Mouse (Mus musculus) cerebellum, adult 9-11 months (tissue): ENCODE measurements around the gene Cmbl.
"Not testable (repeated sequence)": the region's sequence is repeated elsewhere in the genome, so short reads cannot be mapped to it uniquely, and the experiment has no call there.

Source experiments
- DNase-seq: peaks from one replicate; pipeline ENCODE4 v3.0.0; 2022

Gene Cmbl

DNA sequence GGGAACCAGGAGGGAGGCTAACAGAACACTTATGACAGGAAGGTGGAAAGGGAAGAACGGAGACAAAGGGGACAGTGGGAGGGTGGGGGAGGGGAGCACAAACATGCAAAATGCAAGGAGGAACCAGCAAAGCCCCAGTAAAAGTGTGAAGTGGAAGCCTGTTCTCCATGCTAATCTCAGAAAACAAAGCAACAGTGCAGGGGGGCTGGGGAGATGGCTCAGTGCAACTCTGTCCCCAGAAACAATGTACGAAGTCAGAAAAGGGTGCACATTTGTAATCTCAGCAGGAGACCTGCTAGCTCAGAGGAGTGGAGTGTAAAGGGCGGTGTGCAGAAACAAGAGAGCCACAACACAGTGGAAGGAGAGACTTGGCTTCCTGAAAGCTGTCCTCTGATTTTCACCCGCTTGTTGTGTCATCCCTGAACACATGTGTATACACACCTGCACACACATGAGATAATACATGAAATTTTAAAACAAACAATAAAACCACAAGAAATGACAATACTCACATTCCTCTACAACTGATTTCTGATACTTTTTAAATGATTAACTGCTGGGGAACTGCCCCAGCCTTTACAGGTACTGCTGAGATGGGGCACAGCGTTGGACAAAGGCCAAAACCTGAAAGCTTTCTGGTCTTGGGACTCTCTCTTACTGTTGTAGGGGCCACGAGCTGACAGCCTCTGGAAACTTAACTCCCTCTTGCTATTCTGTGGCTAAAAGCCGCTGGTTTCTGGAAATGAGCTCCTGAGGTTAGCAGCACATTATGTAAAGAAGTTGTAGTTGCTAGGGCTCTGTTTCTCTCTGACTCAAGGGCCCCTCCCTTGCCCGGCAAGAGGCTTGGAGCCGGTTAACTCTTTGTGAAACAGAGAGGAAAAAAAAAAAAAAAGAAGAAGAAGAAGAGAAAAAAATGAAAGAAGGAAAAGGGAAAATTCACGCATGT, 22.9 kb upstream of the Cmbl start:
- DNase-seq, result no peak

DNA sequence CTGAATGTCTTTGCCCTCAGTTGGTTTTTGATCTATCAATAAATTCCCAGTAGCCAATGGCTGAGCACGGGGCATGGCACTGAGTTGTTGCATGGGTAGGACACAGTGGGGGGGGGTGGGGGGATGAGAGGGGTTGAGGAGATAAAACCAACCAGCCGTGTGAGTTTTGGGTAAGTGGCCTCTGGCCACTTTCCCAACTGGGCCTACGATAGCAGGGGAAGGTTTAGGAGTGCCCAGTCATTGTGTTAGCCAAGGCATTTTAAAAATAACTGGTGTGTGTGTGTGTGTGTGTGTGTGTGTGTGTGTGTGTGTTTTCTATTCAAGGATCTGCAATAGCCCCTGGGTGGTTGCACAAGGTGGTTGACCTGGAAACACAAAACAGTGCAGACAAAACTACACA, 21.9 kb upstream of the Cmbl start:
- no peak for DNase-seq

GRCm38 (mm10) chr15:31545058-31545457, 20.1 kb upstream of the Cmbl start:
- no peak for DNase-seq

- no peak for DNase-seq
Measured at GRCm38 (mm10) chr15:31546291-31546690, 18.9 kb upstream of the Cmbl start.

DNA sequence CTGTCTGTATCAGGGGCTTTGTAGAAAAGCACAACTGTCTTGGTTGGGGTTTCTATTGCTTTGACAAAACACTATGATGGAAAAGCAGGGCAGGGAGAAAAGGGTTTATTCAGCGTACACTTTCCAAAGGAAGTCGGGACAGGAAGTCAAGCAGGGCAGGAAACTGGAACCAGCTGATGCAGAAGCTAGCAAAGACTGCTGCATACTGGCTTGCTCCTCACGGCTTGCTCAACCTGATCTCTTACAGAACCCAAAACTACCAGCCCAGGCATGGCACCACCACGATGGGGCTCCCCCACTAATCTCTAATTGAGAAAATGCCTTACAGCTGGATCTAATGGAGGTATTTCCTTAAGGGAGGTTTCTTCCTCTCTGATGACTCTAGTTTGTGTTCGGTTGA, 17.8 kb upstream of the Cmbl start:
- DNase-seq, result no peak

DNA sequence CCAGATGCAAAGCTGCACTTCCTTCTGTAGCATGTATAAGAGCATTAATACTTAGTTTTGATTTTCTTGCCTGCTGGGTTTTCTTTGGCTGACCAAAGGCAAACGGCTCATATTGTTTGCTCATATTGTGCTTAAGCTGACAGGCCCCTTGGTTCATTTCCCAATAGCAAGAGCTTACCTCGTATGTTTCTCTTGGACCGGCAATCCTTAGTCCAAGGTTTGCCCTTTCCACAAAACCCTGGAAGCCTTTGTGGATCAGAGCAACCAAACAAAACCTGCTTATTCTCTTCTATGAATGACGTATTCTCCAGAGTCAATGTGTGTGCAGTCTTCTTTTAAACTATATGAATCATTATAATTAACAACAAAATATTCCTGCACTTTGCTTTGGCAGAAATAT, 14.8 kb upstream of the Cmbl start:
- DNase-seq, result no peak

DNA sequence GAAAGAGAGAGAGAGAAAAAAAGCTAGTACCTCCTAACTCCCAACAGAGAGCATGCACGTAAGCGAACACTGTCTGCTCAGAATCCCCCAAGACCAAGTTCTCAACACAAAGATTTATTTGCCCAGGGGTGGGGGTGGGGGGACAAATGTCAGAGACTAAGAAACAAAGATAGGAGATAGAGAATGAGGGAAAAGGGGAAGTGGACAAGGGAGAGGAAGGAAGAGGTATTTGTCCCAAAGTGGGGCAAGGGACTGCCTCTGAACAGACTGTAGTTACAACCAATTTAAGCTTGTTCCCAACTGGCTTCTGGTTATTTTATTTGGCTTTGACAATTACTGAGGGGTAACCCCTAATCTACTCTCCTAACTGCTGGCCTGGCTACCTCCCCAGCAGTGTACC, 10.3 kb upstream of the Cmbl start:
- DNase-seq, result no peak

- DNase-seq, result no peak
Measured at GRCm38 (mm10) chr15:31561390-31561789, 3.8 kb upstream of the Cmbl start.

GRCm38 (mm10) chr15:31561976-31562375, 3.2 kb upstream of the Cmbl start:
- DNase-seq, result no peak

GRCm38 (mm10) chr15:31562847-31563246, 2.3 kb upstream of the Cmbl start:
- no peak for DNase-seq

DNA sequence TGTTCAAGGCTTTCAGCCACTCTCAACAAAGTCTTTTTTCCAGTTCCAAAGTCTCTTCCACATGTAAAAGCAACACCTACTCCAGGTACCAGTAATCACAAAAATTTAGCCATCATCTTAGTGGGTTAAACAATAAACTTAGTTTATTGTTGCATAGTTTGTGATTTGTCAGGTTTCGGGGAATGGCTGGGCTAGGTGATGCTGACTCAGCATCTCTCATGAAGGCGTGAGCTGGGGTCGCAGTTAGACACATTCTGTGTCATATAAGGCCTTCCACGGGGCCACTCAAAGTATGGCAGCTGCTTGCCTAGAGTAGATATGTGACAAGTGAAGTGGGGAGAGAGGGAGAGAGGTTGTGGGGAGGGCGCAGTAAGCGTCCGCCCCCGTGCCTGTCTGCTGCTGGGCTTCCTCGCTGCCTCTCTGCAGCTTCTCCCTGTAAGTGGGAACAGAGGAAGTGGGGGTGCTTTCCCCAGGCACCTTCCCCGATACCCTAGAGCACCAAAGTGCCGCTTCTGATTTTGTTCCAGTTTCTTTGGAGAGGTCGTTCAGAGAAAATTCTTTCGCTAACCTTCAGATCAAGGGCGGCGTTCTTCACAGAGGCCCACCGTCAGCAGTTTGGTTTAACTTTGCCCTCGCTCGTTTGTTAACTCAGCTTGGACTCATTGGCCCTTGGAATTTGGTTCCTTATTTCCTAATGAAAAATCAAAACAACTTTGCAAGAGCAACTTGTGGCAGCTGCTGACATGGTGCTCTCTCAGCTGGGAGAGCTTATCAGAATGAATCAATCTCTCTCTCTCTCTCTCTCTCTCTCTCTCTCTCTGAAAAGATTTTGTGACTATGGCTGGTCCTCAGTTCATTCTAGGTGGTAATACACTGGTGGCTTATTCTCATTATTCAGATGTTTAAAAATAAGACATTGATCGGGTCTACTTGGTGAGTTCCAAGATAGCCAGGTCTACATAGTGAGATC, 1.3 kb upstream of the Cmbl start:
- DNase-seq, result no peak

DNA sequence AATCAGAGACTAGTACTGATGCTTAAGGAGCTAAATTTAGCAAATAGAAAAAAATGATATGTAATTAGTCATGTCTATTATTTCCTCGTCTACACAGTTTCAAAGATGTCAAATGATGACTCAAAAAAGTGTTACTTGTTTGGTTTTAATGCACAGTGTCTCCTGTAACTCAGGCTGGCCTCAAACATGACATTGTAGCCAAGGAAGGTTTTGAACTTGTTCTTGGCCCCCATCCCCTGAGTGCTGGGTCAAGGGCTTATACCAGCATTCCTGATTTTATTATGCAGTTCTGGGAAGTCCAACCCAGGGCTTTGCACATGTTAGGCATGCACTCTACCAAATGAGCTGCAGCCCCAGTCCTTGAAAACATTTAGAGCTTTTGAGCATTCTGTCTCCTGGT, 597 bp downstream of the Cmbl start:
- no peak for DNase-seq

- DNase-seq, result no peak
Measured at GRCm38 (mm10) chr15:31567431-31567830, 2.2 kb downstream of the Cmbl start.

DNA sequence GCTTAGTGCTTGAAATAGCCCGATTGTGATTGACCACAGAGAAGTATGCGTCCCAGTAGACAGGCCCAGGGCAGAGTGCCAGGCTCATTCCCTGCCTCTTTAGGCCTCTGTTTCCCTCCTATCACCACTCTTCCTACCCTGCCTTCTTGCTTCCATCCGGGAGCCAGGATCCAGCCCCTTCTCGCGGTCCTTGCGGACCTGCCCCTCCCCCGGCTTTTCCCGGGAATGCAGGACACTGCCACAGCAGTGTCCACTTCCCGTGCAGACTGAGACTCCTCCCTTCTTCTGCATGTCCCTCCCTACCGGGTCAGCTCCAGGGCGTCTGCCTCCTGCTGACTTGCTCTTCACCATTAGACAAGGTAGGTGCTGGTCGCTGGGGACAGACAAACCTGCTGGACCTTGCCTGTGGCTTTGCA, 3.4 kb downstream of the Cmbl start:
- no peak for DNase-seq

DNA sequence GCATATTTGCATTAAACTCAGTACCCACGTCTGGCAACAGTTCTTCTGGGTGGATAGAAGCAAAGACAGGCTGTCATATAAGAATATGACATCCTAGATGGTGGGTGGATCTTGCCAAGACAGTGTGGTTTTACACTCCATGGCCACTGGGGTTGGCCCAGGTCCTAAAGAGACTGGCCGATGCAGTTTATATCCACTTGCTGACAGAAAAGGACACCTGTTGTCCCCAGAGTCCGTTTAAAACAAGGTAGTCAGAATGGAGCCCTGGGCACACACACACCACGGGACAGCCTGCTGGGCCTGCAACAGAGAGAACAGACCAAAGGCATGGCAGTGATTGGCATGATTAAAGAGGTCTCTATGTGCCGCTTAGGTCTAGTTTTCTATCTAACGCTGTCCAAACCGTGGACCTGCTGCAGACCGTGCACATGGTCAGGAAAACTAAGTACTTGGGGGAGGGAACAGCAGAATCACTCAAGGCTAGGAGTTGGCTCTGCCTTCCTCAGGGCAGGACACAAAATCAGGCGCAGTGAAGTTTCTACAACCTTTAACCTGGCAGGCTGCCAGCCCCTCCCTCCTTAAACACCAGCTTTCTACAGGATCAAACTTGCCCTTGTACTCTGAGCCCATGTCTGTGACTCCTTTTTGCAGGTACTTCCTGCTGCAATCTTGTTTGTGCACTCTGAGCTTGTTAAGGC, 4.3 kb downstream of the Cmbl start:
- no peak for DNase-seq

DNA sequence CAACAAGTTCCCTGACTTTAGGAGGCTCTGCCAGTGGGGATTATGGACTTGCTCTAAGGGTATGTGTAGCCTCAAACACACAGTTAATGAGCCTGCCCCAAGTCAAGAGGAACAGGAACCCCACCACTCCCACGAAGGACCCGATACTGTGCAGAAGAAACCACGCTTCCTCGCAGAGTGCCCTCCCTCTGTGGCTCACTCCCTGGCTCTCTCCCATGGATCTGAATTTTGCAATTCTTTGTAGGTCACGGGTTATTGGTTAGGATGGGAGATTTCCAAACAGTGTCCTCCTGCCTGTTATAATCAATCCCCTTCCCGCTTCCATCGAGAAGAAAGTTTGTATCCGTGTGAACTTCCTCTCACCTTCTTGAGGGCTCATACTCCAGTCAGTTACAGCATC, 5.8 kb downstream of the Cmbl start:
- DNase-seq, result no peak

DNA sequence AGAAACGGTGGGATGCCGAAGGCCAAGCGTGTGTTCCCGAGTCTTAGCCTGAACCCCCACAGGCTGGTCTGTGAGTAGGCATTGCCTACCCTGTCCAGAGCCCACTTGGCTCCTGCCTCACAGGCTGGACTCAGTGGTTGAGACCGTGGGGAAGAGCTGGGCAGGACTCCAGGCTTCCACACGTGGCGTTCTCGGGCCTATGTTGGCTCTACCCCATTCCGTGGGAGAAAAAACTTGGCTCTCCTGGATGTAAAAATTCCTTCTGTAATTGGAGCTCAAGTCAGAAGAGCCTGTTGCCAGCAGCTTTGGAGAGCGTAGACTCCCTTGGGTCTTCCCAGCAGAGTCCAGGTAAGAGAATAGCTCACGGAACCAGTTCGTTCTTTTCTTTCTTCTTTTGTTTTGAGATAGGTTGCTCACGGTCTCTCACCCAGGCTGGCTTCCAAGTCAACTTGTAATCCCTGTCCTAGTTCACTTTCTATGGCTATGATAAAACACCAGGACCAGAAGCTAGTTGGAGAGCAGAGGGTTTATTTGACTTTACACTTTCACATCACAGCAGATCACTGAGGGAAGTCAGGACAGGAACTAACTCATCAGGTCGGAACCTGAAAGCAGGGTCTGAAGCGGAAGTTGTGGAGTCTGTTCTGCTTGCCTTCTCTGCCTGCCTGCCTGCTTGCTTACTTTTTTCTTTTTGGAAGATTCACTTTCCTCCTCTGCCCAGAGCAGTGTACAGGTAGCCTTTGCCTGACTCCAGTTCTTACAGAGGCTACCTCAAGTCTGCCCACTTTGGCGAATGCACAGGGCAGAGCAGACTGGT, 6.9 kb downstream of the Cmbl start:
- no peak for DNase-seq

DNA sequence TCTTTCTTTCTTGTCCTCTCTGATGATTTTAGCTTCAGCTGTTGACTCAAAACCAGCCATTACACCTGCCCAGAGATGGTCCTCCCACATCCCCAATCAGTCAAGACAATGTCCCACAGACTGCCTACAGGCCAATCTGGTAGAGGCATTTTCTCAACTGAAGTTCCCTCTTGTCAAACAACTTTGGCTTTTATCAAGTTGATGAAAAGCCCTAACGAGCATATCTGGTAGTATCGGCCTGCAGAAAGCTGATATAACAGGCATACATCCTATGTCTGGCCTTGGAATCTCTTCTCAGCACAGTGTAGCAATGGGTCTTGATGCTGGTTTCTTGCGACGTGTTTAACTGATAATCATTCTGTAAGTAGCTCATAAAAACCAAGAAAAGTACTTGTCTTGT, 8.1 kb downstream of the Cmbl start:
- DNase-seq, result no peak

- no peak for DNase-seq
Measured at GRCm38 (mm10) chr15:31573692-31574091, 8.5 kb downstream of the Cmbl start.

DNA sequence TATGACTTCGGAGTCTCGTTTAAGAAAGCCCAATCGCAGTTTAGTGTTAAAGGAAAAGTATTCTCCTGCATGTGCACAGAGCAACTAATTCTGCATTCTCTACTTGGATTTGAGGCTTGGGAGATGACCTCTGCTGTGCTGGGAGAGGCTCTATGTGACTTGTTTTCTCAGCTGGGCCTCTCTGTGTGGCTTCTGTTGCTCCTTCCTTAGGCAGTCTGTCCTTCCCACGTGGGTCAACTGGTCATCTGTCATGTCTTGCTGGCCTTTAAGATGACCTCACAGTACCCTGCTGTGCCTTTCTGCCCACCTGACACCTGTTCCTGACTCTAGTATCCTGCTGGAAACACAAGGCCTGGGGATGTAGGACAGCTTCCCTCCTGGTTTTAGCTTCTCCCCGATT, 10.9 kb downstream of the Cmbl start:
- DNase-seq, result no peak

DNA sequence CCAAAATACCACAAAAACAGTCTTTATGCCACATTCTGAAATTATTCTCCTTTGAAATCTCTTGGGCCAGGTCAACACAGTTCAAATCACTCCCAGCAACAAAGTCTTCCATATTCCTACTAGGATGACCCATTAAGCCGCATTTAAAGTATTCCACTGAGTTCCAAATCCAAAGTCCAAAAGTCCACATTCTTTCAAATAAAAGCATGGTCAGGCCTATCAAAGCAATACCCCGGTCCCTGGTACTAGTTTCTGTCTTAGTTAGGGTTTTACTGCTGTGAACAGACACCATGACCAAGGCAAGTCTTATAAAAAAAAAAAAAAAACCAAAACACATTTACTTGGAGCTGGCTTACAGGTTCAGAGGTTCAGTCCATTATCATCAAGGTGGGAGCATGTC, 15.9 kb downstream of the Cmbl start:
- not testable (repeated sequence) for DNase-seq
